Mouse (Mus musculus) heart, postnatal 0 days (tissue): Measurements from ENCODE around the gene Olfr750. TPM values are rescaled to one million over a fixed set of nuclear protein-coding genes. Genes with fewer than 3 reads are reported as not detected.
A peak's percentile ranks its signal among the peaks of the same experiment; 100 is the strongest.
"Not testable (repeated sequence)": the region's sequence is repeated elsewhere in the genome, so short reads cannot be mapped to it uniquely, and the experiment has no call there.

Source experiments
- ATAC-seq: fragments of 200-750 bp; cut with Nextera tagmentation; 2 replicates; pipeline ENCODE4 v1.8.0; 2017; ENCODE audit warnings: low read depth, moderate number of reproducible peaks, moderate library complexity; ENCODE audit not compliant: insufficient read depth
- DNase-seq: peaks from one replicate; pipeline ENCODE4 v3.0.0-alpha.2; 2016; ENCODE audit warnings: low spot score
- H3K27ac ChIP-seq: fragments of 300-500 bp; sonication (generic); 2 replicates; pipeline ENCODE4 v1.5.1; 2014; ENCODE audit warnings: low read depth, mild to moderate bottlenecking
- H3K27me3 ChIP-seq: fragments of 300-500 bp; sonication (generic); 2 replicates; pipeline ENCODE4 v1.6.1; 2014; ENCODE audit warnings: low read length, mixed read lengths; ENCODE audit not compliant: control insufficient read depth, insufficient read depth
- H3K36me3 ChIP-seq: fragments of 300-500 bp; sonication (generic); replicated peaks from 2 replicates; pipeline ENCODE4 v1.6.1; 2014; ENCODE audit warnings: low read length, mixed read lengths; ENCODE audit not compliant: control insufficient read depth, insufficient read depth
- H3K4me1 ChIP-seq: fragments of 300-500 bp; sonication (generic); 2 replicates; pipeline ENCODE4 v1.6.1; 2014; ENCODE audit warnings: antibody characterized with exemption; ENCODE audit not compliant: control insufficient read depth, insufficient read depth
- H3K4me2 ChIP-seq: fragments of 300-500 bp; sonication (generic); 2 replicates; pipeline ENCODE4 v1.6.1; 2014; ENCODE audit warnings: low read depth, mild to moderate bottlenecking, low read length, moderate library complexity
- H3K4me3 ChIP-seq: fragments of 300-500 bp; sonication (generic); 2 replicates; pipeline ENCODE4 v1.5.1; 2014; ENCODE audit warnings: low read depth, low read length
- H3K9ac ChIP-seq: fragments of 300-500 bp; sonication (generic); replicated peaks from 2 replicates; pipeline ENCODE4 v1.6.1; 2014; ENCODE audit warnings: low read depth, low read length, mixed read lengths
- H3K9me3 ChIP-seq: fragments of 300-500 bp; sonication (generic); replicated peaks from 2 replicates; pipeline ENCODE4 v1.6.1; 2016; ENCODE audit warnings: low read length; ENCODE audit not compliant: control insufficient read depth
- CTCF ChIP-seq: IDR thresholded peaks from 2 replicates; pipeline ENCODE4 v1.5.1; 2016; ENCODE audit warnings: antibody characterized with exemption, control low read depth, low read depth
- EP300 ChIP-seq: IDR thresholded peaks from 2 replicates; pipeline ENCODE4 v1.6.1; 2016; ENCODE audit warnings: antibody characterized with exemption, low read depth
- WGBS: fragments of 180-500 bp; shearing (Covaris S2); extraction: QIAGEN DNeasy Blood & Tissue Kit; methylation state at CpG from one replicate; pipeline ENCODE4 v1.1.7; 2014; 5-methylcytosine and 5-hydroxymethylcytosine counted together
- polyA plus RNA-seq: library from polyadenylated mRNA; unstranded; fragments of >200 nt; fragmentation: Nextera tagmentation; extraction: Ambion mirVana; gene quantifications from 2 replicates; pipeline ENCODE4 v1.2.1, GENCODE M21; 2015
- total RNA-seq: library from RNA; depleted of rRNA; stranded (reverse); fragments of >200 nt; gene quantifications from 2 replicates; pipeline ENCODE4 v1.2.3, GENCODE M21; 2014; ENCODE audit warnings: low replicate concordance

Gene Olfr750
- total and polyA plus RNA-seq, 2 experiments from 2014 or later, result not detected

DNA sequence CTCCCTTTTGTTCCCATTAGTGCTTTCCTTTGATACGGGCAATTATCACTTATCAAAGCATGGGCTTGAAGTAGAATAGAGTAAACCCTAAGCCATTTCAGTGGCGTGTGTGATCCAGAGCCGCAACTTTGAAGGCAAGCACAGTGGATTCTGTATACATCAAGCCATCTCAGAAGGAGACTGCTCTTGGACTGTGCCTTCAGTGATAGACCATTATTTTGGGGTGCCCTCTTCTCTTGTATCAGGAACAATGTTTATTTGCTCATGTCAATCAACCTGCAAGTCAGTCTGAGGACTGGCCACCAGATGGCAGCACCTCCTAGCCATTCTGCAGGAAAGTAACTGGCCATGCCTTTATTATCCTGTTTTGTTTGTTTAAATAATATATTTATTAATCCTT lies 29.0 kb upstream of the Olfr750 start:
- ATAC-seq, result no peak
- H3K27me3 ChIP-seq, result no peaks in the 10 kb centered on the region
- H3K36me3 ChIP-seq, result no peaks in the 10 kb centered on the region
- H3K4me1 ChIP-seq, result no peaks in the 10 kb centered on the region
- no peak overlapping the region for H3K4me3 ChIP-seq
- DNase-seq, result peak; percentile 52
- H3K9ac ChIP-seq, result no peak overlapping the region
- 41% methylated on average over 3 of the region's 3 CpGs for WGBS
- no peaks in the 10 kb centered on the region for H3K9me3 ChIP-seq
- TF ChIP-seq CTCF, result peak; percentile 89
- no peak for TF ChIP-seq EP300
- no peak overlapping the region for H3K4me2 ChIP-seq
- H3K27ac ChIP-seq, result no peak overlapping the region

DNA sequence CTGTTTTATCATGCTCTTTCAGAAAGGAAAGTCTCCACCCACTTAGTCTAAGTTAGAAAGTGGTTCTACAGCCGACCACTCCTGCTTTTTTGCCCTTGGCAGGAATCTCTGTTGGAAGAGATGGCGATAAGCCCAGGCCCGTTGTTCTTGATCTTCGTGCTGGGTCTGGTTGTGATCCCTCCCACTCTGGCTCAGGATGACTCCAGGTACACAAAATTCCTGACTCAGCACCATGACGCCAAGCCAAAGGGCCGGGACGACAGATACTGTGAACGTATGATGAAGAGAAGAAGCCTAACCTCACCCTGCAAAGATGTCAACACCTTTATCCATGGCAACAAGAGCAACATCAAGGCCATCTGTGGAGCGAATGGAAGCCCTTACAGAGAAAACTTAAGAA lies 27.0 kb upstream of the Olfr750 start:
- no peak overlapping the region for H3K27ac ChIP-seq
- ATAC-seq (no peak), DNase-seq (no peak)
- no peak overlapping the region for H3K4me3 ChIP-seq
- no peaks in the 10 kb centered on the region for H3K9me3 ChIP-seq
- no peaks in the 10 kb centered on the region for H3K27me3 ChIP-seq
- WGBS, result 50% methylated on average over 9 of the region's 9 CpGs
- no peaks in the 10 kb centered on the region for H3K36me3 ChIP-seq
- TF ChIP-seq EP300 (no peak), CTCF (no peak)
- H3K9ac ChIP-seq, result no peak overlapping the region
- H3K4me2 ChIP-seq, result no peak overlapping the region
- H3K4me1 ChIP-seq, result no peaks in the 10 kb centered on the region

GRCm38 (mm10) chr14:51098921-51099320 lies 24.7 kb upstream of the Olfr750 start:
- H3K9ac ChIP-seq, result no peak overlapping the region
- DNase-seq (no peak), ATAC-seq (no peak)
- H3K27ac ChIP-seq, result no peak overlapping the region
- H3K36me3 ChIP-seq, result no peaks in the 10 kb centered on the region
- H3K4me2 ChIP-seq, result no peak overlapping the region
- no peak for TF ChIP-seq CTCF
- no peak for TF ChIP-seq EP300
- 93% methylated on average over 11 of the region's 11 CpGs for WGBS
- no peak overlapping the region for H3K4me3 ChIP-seq
- H3K4me1 ChIP-seq, result no peaks in the 10 kb centered on the region
- no peaks in the 10 kb centered on the region for H3K9me3 ChIP-seq
- no peaks in the 10 kb centered on the region for H3K27me3 ChIP-seq

GRCm38 (mm10) chr14:51098300-51098699 lies 24.1 kb upstream of the Olfr750 start:
- H3K4me3 ChIP-seq, H3K9me3 ChIP-seq, H3K27me3 ChIP-seq, H3K36me3 ChIP-seq, H3K9ac ChIP-seq, ATAC-seq, H3K4me2 ChIP-seq, H3K4me1 ChIP-seq, H3K27ac ChIP-seq: not testable (repeated sequence)
- WGBS, result 11% methylated on average over 1 of the region's 1 CpGs
- peak; percentile 20 for DNase-seq
- peak; percentile 57 for TF ChIP-seq CTCF

GRCm38 (mm10) chr14:51095736-51096524 lies 21.7 kb upstream of the Olfr750 start:
- WGBS, result 52% methylated on average over 9 of the region's 9 CpGs
- Histone ChIP-seq H3K9me3 (no peaks in the 10 kb centered on the region), H3K27ac (no peak overlapping the region), H3K4me3 (no peak overlapping the region), H3K4me2 (no peak overlapping the region), H3K27me3 (no peaks in the 10 kb centered on the region), H3K36me3 (no peaks in the 10 kb centered on the region), H3K9ac (no peak overlapping the region), H3K4me1 (no peaks in the 10 kb centered on the region)
- TF ChIP-seq CTCF (no peak), EP300 (no peak)
- DNase-seq, result no peak
- ATAC-seq, result no peak

GRCm38 (mm10) chr14:51094921-51095320 lies 20.7 kb upstream of the Olfr750 start:
- ATAC-seq, result no peak
- 74% methylated on average over 9 of the region's 9 CpGs for WGBS

More at GRCm38 (mm10) chr14:51094921-51095320, 20.7 kb upstream of the Olfr750 start:
- no peak overlapping the region for H3K27ac ChIP-seq
- H3K36me3 ChIP-seq, result no peaks in the 10 kb centered on the region
- H3K9ac ChIP-seq, result no peak overlapping the region
- H3K4me2 ChIP-seq, result no peak overlapping the region
- H3K27me3 ChIP-seq, result no peaks in the 10 kb centered on the region
- H3K4me3 ChIP-seq, result no peak overlapping the region
- no peaks in the 10 kb centered on the region for H3K9me3 ChIP-seq
- no peak for DNase-seq
- H3K4me1 ChIP-seq, result no peaks in the 10 kb centered on the region
- TF ChIP-seq CTCF (no peak), EP300 (no peak)
